Mouse (Mus musculus) layer of hippocampus, adult 9-11 months (tissue): Measurements from ENCODE around the gene Nacad.

ENCODE experiments used
- DNase-seq: peaks from one replicate; pipeline ENCODE4 v3.0.0; 2022

The Nacad gene

GRCm38 (mm10) chr11:6603224-6603623, 2.6 kb downstream of the Nacad start:
- no peak for DNase-seq

DNA sequence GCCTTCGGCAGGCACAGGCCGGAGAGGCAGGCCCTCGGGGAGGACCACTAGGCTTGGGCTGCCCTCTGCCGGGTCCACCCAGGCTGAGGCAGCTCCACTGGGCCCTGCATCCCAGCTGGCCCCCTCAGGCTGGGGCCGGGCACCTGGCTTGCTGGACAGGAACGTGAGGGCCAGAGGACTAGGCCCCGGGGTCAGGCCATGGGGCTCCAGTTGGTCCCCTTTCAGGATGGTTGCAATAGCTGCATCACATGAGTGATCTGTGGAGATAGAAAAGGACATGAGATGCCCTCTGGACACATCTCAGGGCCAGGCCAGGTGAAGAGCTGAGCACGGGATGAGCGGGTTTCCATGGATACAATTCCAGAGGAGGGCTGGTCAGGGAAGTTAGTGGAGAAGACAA, 3.2 kb downstream of the Nacad start:
- DNase-seq = no peak

- no peak for DNase-seq
Observed at GRCm38 (mm10) chr11:6601649-6602480, 4.0 kb downstream of the Nacad start.

DNA sequence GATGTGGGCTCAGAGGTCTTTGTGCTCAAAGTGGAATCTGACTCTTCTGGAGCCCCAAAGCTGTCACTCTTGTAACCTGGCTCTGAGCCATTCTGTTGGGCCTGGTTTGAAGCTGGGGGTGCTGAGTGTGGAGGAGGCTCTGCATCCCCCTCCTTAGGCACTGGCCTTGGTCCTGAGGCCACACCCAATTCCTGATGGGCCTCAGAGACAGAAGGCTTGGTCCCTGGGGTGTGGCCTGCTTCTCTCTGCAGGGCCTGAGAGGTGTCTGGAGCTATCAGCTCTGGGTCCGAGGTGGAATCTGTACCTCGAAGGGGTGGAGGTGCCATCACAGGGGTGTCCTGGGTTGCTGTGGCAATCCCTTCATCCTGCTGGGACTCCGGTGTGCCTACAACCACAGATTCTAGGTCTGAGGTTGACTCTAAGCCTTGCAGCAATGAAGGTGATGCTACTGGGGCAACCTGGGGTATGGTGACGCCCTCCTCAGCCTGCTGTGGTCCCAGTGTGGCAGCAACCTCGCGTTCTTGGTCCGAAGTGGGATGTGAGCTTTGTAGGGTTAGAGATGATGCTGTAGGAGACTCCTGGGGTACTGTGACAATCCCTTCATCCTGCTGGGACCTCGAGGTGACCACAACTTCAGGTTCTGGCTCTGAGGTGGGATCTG, 5.4 kb downstream of the Nacad start:
- no peak for DNase-seq

DNA sequence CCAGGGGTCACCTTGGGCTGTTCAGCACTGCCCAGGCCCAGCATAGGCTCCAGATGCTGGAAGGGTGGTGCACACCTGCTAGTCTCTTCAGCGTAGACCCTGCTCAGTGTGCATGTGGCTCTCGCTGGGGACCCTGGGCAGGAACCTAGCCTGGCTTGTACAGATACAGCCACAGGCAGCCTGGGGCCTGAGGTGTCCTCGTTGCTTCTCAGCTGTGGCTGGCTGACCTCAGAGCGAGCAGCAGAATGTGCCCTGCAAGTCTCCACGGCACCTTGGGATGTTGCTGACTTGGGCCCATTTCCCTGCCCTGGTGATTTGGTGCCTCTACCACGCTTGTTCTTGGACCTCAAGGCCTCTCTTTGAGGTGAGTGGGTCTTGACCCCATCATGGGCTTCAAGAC, 6.0 kb downstream of the Nacad start:
- DNase-seq = no peak

GRCm38 (mm10) chr11:6599011-6599681, 6.7 kb downstream of the Nacad start:
- no peak for DNase-seq

- no peak for DNase-seq
Observed at GRCm38 (mm10) chr11:6598191-6598889, 7.5 kb downstream of the Nacad start.

DNA sequence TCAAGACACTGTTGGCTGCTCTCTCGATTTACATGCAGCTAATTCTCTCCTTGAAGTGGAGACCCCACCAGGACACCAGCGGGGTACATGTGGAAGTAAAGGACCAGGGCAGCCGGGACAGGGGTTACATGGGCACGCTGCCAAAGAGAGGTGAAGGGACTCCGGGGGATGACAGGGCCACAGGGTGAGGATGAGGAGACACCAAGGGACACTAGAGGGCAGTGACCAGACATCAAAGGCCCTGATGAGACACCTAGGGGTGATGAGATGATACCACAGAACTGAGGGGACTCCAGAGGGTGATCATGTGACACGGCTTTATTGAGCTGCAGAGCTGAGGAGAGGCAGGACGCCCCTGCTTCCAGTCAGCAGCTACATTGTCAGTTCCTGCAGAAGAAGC, 8.3 kb downstream of the Nacad start:
- no peak for DNase-seq

DNA sequence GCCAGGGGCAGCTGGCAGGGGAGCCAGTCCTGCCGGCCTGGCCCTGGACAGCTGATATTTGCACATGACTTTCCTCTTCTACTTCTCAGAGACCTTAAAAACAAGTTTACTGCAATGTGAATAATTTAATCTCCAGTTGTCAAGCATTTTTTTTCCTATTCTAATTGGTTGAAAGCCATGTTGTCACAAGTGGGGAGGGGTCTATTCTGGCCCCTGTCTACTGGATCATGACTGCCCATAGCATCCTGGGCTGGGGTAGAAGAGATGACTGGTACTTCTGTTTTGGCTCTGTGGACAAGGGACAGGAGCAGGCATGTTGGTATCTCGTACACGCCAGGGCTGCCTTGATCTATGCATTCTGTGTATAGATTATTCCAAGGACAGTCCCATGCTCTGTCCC, 9.2 kb downstream of the Nacad start:
- DNase-seq = no peak

DNA sequence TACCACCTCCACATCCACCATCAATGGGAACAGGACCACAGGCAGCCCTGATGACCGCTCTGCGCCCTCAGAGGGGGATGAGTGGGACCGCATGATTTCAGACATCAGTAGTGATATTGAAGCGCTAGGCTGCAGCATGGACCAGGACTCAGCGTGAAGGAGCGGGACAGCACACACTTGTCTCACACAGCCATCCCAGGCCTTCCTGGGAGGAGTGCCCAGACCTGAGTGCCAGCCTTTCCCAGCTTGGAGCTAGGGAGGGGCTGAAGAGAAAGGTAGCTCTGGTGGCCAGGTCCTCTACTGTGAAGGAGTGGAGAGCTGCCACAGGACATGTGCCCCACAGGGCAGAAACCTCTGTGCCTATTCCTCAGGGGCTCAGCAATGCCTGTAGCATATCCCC, 9.6 kb downstream of the Nacad start:
- DNase-seq = no peak

- DNase-seq = no peak
Observed at GRCm38 (mm10) chr11:6595339-6595738, 10.5 kb downstream of the Nacad start.

- DNase-seq = no peak
Observed at GRCm38 (mm10) chr11:6594845-6595244, 11.0 kb downstream of the Nacad start.

GRCm38 (mm10) chr11:6593406-6593805, 12.4 kb downstream of the Nacad start:
- DNase-seq = no peak

DNA sequence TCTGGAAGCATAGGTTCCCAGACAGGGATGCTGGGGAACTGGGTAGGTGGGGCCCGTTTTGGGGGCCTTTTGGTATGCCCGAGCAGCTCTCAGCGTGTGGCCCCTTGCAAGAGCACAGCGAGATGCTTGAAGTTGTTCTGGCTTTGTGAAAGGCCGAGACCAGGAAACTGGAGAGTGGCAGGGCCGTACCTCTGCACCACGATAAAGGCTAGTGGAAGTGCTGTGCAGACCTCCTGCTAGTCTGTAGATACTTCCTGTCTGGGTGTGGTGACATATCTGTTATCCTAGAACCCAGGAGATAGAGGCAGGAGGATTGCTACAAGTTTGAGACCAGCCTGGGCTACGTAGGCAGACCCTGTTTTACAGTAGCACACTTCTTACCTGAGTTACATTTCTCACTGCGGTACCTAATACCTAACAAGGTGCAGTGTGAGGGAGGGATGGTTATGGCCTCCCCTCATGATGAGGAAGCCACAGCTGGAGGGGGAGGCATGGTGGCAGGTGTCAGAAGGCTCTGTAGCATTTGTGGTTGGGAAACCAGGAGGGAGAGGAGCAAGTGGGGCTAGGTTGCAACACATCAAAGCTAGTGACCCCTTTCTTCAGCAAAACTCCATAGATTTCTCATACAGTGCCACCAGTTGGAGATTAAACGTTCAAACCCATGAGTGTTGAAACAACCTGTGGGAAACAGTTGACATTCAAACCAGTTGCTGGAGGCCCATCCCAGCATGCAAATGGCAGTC, 14.7 kb downstream of the Nacad start:
- no peak for DNase-seq

DNA sequence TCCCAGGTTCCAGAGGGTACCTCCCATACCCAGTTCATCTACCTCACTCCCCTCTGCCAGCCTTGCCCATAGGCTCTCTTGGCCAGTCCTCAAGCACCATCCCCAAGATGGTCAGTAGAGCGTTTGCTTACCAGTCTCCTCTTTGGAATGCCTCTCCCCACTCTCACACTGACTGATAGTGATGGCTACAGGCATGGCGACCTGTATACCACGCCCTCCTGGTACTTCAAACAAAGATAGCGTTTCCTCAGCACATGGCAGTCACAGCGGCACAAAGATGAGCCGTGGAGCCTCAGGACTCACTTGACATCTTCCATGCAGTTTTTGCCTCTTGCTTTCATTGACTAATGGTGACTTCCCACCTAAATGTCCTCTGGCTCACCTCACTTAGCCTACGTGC, 16.0 kb downstream of the Nacad start:
- no peak for DNase-seq

- no peak for DNase-seq
Observed at GRCm38 (mm10) chr11:6588295-6588694, 17.6 kb downstream of the Nacad start.

DNA sequence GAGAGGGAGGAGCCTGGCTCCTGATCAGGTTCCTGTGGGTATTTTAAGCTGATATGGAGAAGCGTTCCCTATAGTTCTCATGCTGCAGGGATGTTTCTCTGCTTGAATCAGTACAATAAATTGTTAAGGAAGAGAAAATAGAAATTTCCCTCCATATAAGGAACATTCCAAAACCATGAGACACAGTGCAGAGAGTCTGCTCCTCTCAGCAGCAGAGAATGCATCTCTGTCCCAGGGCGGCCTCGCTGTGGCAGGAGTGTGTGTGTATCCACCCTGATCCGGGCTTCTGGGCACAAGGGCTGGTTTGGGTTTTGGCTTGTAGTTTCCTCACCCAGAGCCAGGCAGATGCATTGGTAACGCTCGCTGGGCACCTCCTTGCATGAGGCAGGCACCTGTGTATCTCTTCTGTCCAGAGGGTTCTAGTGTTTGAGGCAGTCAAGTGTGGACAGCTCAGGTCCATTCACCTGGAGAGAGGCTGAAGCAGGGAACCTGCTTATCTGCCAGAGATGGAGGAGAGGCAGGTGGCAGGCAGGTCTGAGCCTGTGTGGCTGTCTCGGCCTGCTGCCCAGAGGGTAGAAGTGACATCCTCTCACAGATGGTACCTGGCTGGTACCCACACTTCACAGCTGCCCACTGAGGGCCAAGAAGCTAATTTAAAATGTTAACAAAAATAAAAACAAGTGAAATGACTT, 18.5 kb downstream of the Nacad start:
- no peak for DNase-seq

DNA sequence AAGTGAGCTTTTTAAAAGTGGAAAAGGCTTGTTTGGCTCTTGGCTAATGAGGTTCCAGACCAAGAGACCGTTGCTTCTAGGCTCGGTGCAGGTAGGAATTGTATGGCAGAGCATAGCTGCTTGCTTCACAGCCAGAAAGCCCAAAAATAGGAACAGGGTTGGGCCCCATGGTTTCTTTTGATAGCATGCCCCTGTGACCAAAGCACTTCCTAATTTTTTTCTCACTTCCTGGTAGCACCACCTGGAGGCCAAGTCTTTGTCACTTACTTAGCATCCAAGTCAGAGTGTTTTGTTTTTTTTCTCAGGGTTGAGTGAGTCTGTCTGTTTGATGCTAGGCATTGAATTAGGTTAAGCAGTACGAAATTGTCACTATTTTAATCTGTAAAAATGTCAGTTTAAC, 19.2 kb downstream of the Nacad start:
- no peak for DNase-seq

DNA sequence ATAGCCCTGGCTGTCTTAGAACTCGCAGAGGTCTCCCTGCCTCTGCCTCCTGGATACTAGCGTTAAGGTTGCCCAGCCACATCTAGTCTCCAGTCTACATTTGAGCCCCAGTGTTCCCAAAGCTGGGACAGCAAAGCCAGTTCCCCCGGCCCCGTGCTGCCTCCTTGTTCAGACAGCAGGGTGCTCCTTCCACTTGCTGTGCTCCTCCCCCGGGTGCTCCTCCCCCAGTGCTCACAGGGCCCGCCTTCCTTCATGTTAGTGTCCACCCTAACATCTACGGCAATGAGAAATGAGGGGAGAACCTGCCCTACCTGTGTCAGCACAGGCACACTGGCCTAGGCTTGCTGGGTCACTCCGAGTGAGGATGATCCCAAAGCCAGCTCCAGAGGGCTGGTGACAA, 20.1 kb downstream of the Nacad start:
- DNase-seq = no peak

- no peak for DNase-seq
Observed at GRCm38 (mm10) chr11:6581560-6581959, 24.3 kb downstream of the Nacad start.

DNA sequence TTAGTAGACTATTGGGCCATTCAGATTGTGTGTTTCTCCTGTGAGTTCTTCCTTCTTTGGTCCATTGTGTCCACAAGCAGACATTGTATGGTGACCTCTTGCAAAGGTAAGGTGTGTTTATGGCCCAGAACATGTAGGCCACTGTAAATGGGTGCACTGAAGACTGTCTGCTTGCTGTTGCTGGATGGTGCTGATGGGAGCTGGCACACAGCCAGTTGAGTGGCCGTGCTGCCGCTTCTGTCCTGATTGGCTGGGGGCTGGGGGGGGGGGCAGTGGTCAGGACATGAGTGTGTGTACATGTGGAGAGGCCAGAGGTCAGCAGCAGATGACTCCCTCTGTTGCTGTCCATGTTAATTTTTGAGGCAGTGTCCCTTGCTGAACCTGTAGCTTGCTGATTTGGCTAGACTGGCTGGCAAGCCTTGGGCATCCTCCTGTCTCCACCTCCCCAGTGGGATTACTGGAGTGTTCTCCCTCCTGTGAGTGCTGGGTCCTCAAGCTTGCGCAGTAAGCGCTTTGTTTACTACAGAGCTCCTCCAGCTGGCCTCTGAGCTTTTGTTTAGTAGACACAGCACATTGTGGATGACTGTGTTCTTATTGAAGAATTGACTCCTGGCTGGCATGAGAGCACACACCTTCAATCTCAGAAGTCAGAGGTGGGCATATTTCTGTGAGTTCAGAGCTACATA, 25.6 kb downstream of the Nacad start:
- no peak for DNase-seq
